Mouse (Mus musculus) Muller cell, postnatal 12 days (primary cell): ENCODE data around the gene Rictor.

ENCODE experiments used
- DNase-seq: peaks from one replicate; pipeline ENCODE4 v3.0.0-alpha.2; 2015; ENCODE audit errors: inconsistent ontology term

The Rictor gene

GRCm38 (mm10) chr15:6707936-6708525 is at the start of gene Rictor:
Gene Rictor (plus strand): TSS chr15:6708379.
- peak; percentile 89 for DNase-seq

GRCm38 (mm10) chr15:6661951-6662350 is 46.2 kb upstream of the Rictor start:
- DNase-seq = no peak

- no peak for DNase-seq
Measured at GRCm38 (mm10) chr15:6663991-6664390, 44.2 kb upstream of the Rictor start.

- DNase-seq = no peak
Measured at GRCm38 (mm10) chr15:6666072-6666471, 42.1 kb upstream of the Rictor start.

GRCm38 (mm10) chr15:6668793-6669437 is 39.3 kb upstream of the Rictor start:
- no peak for DNase-seq

GRCm38 (mm10) chr15:6678479-6678878 is 29.7 kb upstream of the Rictor start:
- DNase-seq = no peak

- no peak for DNase-seq
Measured at GRCm38 (mm10) chr15:6702164-6702563, 6.0 kb upstream of the Rictor start.

GRCm38 (mm10) chr15:6705351-6705901 is 2.8 kb upstream of the Rictor start:
- DNase-seq = no peak

- peak; percentile 90 for DNase-seq
Measured at GRCm38 (mm10) chr15:6707551-6707935, 636 bp upstream of the Rictor start.

GRCm38 (mm10) chr15:6708526-6709441 is 605 bp downstream of the Rictor start:
- DNase-seq = peak; percentile 66

GRCm38 (mm10) chr15:6709618-6710017 is 1.4 kb downstream of the Rictor start:
- no peak for DNase-seq

GRCm38 (mm10) chr15:6710341-6710740 is 2.2 kb downstream of the Rictor start:
- no peak for DNase-seq

GRCm38 (mm10) chr15:6711226-6711625 is 3.0 kb downstream of the Rictor start:
- DNase-seq = no peak

GRCm38 (mm10) chr15:6714819-6715218 is 6.6 kb downstream of the Rictor start:
- DNase-seq = no peak

GRCm38 (mm10) chr15:6715237-6715636 is 7.1 kb downstream of the Rictor start:
- DNase-seq = no peak

GRCm38 (mm10) chr15:6721385-6721784 is 13.2 kb downstream of the Rictor start:
- DNase-seq = no peak

- peak; percentile 49 for DNase-seq
Measured at GRCm38 (mm10) chr15:6721802-6722201, 13.6 kb downstream of the Rictor start.

GRCm38 (mm10) chr15:6722405-6723176 is 14.4 kb downstream of the Rictor start:
- no peak for DNase-seq

GRCm38 (mm10) chr15:6723338-6723737 is 15.2 kb downstream of the Rictor start:
- no peak for DNase-seq

- no peak for DNase-seq
Measured at GRCm38 (mm10) chr15:6724442-6724841, 16.3 kb downstream of the Rictor start.

GRCm38 (mm10) chr15:6726130-6726808 is 18.1 kb downstream of the Rictor start:
- no peak for DNase-seq
